Mouse (Mus musculus) ES-E14 (cell line): ENCODE results near the gene Cntn2.

Experiments
- HCFC1 ChIP-seq: IDR thresholded peaks from 2 replicates; pipeline ENCODE4 v1.6.1; 2012; ENCODE audit warnings: low read length, inconsistent platforms, borderline replicate concordance; ENCODE audit not compliant: insufficient read depth
- ZNF384 ChIP-seq: IDR thresholded peaks from 2 replicates; pipeline ENCODE4 v1.6.1; 2012; ENCODE audit warnings: low read depth, low read length, inconsistent platforms

DNA sequence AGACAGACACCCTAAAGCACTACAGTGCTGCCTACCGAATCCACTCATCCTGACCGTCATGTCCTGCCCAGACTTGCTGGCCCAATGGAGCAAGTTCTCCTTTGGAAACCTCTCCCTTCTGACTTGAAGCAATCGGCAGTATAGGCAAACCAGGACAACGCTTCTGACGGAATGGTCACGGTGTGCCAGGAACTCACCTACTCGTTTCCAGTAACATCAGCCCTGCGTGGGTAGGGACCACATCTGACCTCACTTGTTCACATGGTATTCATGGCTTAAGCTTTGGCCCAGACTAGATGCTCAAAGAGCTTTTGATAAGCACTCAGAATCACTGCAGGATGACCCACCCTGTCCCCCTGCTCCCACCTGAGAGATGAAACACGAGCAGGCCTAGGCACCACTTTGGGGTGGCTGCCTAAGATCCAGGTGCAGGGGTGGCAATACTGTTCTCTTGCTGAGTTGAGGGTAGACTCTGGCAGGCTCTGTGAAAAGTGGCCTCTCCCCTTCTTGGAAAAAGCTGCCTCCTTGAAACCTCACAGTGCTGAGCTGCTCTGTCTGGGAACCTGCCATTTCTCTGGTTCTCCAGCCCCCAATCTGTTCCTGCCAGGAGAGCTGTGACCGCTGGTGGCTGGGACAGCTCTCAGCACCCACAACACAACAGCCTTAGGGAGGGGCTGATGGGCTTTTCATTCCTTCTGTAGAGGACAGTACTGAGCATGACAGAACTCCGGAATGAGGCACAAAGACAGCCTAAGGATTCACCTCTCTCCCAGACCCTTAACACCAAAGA lies 24.5 kb upstream of the Cntn2 start:
- no peak for TF ChIP-seq HCFC1
- TF ChIP-seq ZNF384 = no peak
